Mouse (Mus musculus): ENCODE measurements around the gene Slc43a1. TPM values are rescaled to one million over a fixed set of nuclear protein-coding genes. Genes with fewer than 3 reads are reported as not detected.
A peak's percentile ranks its signal among the peaks of the same experiment; 100 is the strongest.

The Slc43a1 gene
- polyA plus RNA-seq, 1 experiment, result 8.7 TPM

DNA sequence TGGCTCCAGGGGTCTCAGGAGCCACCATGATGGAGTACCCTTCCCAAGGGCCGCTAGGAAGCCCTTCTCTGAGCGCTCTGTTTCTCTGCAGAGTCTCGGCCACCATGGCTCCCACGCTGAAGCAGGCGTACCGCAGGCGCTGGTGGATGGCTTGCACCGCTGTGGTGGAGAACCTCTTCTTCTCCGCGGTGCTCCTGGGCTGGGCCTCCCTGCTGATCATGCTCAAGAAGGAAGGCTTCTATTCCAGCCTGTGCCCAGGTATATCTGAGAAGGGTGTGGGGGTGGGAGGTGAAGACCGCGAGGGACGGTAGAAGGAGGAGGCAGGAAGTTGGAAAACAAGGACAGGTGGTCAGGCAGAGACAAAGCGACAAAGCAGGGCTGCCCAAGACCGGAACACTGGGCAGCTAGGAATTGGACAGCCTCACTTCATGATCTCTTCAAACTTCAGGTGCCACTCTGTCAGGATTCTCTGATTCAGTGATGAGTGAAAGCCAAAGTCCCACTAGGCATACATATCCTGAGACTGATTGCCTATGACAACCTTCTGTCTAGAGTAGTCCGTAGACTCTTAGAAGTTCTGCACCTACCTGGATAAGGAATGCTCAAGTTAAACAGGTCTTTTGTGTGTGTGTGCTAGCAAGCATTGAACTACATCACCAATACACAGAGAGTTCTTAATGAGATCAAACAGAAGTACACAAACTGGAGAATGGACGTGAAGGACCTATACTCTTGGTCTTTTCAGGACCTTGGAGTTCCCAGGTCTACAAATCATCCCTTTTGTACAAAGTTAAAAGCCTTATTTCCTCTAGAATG, 2.3 kb downstream of the Slc43a1 start:
- peak overlapping the region; percentile 64 for H3K4me3 ChIP-seq (ENCODE audit: insufficient read depth, low read length)
- H3K4me1 ChIP-seq (ENCODE audit: control insufficient read depth, insufficient read depth, low read length), result no peaks in the 10 kb centered on the region
- H3K27ac ChIP-seq (ENCODE audit: insufficient read depth, low read length), result no peak overlapping the region
- TF ChIP-seq POLR2A (IDR thresholded peaks at IDR 0.05; ENCODE audit: low read depth, low read length) (no peak), CTCF (IDR thresholded peaks at IDR 0.05; ENCODE audit: borderline replicate concordance, insufficient read depth, low read length) (no peak)

DNA sequence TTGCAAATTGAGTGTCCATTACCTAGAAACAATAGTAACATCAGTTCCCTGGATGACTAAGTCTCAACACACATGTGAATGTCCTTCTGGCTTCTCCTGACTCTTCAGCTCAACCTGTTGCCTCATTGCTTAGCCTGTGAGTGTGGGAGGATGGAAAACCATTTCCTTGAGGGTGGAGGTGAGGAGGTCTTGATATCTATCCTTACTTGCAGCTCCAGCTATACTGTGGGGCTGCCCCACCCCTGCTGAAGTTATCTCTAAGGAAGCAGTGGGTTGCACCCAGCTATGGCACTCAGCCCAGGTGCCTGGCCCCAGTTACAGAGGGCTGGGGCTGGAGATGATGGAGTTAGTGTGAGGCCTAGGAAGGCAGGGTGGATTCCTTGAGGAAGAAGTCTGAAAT, 3.3 kb downstream of the Slc43a1 start:
- TF ChIP-seq CTCF (IDR thresholded peaks at IDR 0.05; ENCODE audit: borderline replicate concordance, insufficient read depth, low read length), result no peak
- no peak for TF ChIP-seq POLR2A (IDR thresholded peaks at IDR 0.05; ENCODE audit: low read depth, low read length)
- Histone ChIP-seq H3K27ac (ENCODE audit: insufficient read depth, low read length) (no peak overlapping the region), H3K4me1 (ENCODE audit: control insufficient read depth, insufficient read depth, low read length) (no peaks in the 10 kb centered on the region), H3K4me3 (ENCODE audit: insufficient read depth, low read length) (no peak overlapping the region)

DNA sequence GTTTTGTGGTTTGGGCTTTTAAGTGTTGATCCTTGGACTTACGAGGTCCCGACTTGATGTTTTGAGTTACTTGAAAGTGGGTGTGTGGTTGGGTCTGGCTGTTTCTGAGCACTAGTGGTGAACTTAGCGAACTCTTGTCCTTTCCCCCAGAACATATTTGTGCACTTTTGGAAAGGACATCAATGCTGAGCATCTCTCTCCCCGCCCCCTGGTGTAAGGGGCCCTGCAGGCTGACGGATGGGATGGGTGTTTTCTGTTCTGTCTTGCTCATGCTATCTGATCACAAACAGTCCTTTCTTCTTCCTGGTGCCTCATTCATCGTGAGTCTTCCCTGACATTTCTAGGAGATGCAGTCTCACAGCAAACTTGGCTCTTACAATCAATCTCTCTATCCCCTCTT, 5.0 kb downstream of the Slc43a1 start:
- no peaks in the 10 kb centered on the region for H3K4me1 ChIP-seq (ENCODE audit: control insufficient read depth, insufficient read depth, low read length)
- TF ChIP-seq CTCF (IDR thresholded peaks at IDR 0.05; ENCODE audit: borderline replicate concordance, insufficient read depth, low read length), result no peak
- no peak for TF ChIP-seq POLR2A (IDR thresholded peaks at IDR 0.05; ENCODE audit: low read depth, low read length)
- H3K4me3 ChIP-seq (ENCODE audit: insufficient read depth, low read length), result no peak overlapping the region
- H3K27ac ChIP-seq (ENCODE audit: insufficient read depth, low read length), result no peak overlapping the region

DNA sequence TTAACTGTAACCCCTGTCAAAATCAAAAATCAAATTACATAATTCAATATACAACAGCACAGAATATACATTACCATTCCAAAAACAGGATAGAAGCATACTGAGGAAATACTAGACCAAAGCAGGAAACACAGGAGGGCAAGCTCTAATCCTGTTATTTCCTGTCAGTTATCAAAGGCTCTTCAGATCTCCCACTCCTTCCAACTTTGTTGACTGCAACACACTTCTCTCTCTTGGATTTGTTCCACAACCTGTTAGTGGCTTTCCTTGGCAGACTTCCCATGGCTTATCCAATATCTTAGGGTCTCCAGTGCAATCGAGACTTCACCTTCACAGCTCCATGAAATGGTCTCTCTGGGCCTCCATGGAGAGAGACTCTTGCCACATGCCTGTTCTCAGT, 6.6 kb downstream of the Slc43a1 start:
- no peak overlapping the region for H3K27ac ChIP-seq (ENCODE audit: insufficient read depth, low read length)
- no peak for TF ChIP-seq CTCF (IDR thresholded peaks at IDR 0.05; ENCODE audit: borderline replicate concordance, insufficient read depth, low read length)
- no peak for TF ChIP-seq POLR2A (IDR thresholded peaks at IDR 0.05; ENCODE audit: low read depth, low read length)
- no peak overlapping the region for H3K4me3 ChIP-seq (ENCODE audit: insufficient read depth, low read length)
- H3K4me1 ChIP-seq (ENCODE audit: control insufficient read depth, insufficient read depth, low read length), result no peaks in the 10 kb centered on the region

DNA sequence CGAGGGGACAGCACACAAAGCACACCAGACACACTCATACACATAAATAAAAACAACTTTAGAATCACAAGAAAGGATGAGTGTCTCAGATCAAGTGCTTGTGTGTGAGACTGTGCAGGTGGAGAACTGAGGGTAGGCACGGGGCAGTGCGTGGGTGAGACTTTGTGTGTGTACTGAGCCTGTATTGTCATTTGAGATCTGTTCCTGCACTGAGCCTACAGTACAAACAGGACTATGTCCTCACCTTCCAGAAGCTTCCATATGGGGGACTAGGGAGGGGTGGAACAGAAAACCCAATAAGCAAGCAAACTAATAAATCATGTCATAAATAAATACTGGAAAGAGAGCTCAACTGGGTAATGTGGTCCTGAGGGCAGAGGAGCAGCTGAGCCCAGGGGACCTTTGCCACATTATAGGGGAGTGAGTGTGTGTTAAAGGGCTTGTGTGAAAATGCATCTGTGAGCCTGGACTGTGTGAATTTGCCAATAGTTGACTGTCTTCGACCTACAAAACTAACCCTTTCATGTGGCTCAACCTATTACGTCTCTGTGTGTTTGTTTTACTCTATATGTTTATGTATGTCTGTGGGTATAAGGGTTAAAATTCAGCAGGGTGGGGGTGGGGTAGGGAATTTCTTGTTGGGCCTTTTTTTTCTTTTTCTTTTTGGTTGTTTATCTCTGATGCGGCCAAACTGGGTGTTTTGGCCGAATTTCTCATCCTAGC, 11.9 kb downstream of the Slc43a1 start:
- no peak overlapping the region for H3K27ac ChIP-seq (ENCODE audit: insufficient read depth, low read length)
- TF ChIP-seq POLR2A (IDR thresholded peaks at IDR 0.05; ENCODE audit: low read depth, low read length) (no peak), CTCF (IDR thresholded peaks at IDR 0.05; ENCODE audit: borderline replicate concordance, insufficient read depth, low read length) (no peak)
- no peak overlapping the region for H3K4me3 ChIP-seq (ENCODE audit: insufficient read depth, low read length)
- no peaks in the 10 kb centered on the region for H3K4me1 ChIP-seq (ENCODE audit: control insufficient read depth, insufficient read depth, low read length)

DNA sequence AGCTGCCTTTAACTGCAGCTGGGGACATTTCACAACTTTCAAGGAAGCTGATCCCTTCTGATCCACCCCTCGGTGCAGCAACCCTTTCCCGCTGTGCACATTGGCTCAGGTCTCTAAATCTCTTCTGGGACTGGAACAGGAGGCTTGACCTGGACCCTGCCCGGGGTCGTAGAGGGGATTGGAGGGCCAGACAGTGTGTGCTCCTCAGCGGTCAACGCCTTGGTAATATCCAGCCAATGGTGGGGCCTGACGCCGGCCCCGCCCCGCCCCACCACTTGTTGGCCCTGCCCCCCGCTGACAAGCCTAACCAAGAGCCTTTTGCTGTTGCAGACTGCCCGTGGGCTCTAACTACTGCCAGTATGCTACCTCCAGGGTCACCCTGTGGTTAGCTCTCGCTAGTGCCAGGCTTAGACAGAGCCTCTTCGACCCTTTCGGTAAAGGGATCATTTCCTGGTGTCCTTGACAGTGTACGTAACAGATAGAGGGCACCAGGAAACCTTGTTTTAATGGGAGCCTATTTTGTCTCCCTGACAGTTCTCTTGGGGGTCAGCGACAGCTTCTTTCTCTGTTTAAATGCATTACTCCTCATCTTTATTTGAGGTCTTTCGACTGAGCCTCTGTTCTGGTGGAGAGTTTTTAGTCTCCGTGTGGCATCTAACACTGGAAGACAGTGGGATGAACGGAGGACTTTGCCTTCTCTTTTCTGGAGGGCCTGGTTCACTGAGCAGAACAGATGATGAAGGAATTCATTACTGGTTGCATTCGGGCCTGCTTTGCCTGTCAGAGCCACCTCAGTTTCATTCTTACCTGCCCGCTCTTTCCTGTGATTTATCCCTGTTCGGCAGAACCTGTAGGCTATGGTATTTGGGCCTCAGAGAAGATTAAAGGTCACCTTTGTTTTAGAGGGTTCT, 12.7 kb downstream of the Slc43a1 start:
- no peak overlapping the region for H3K27ac ChIP-seq (ENCODE audit: insufficient read depth, low read length)
- H3K4me1 ChIP-seq (ENCODE audit: control insufficient read depth, insufficient read depth, low read length), result no peaks in the 10 kb centered on the region
- TF ChIP-seq POLR2A (IDR thresholded peaks at IDR 0.05; ENCODE audit: low read depth, low read length) (no peak), CTCF (IDR thresholded peaks at IDR 0.05; ENCODE audit: borderline replicate concordance, insufficient read depth, low read length) (no peak)
- H3K4me3 ChIP-seq (ENCODE audit: insufficient read depth, low read length), result no peak overlapping the region

DNA sequence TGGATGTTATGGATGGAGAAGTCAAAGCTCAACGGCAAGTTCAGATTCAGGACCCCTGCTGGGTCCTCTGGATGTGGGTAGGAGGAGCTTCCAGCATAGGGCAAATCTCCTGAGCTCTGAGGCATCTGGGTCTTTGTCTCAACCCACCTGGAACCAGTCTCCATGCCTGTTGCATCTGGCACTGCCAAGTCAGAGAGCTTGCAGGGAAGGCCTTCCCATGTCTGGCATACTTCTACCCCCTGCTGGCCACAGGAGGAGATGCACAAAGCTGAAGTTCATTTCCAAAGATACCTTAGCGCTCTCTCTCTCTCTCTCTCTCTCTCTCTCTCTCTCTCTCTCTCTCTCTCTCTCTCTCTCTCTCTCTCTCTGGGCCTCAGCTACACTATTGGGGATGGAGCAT, 17.1 kb downstream of the Slc43a1 start:
- 0 out of 2 replicates have a peak, but pooled peaks cover 3% of the 10 kb centered on the region for H3K4me1 ChIP-seq (ENCODE audit: control insufficient read depth, insufficient read depth, low read length)
- no peak overlapping the region for H3K27ac ChIP-seq (ENCODE audit: insufficient read depth, low read length)
- TF ChIP-seq POLR2A (IDR thresholded peaks at IDR 0.05; ENCODE audit: low read depth, low read length) (no peak), CTCF (IDR thresholded peaks at IDR 0.05; ENCODE audit: borderline replicate concordance, insufficient read depth, low read length) (peak; percentile 80; the same call in 1 of the 2 replicates)
- H3K4me3 ChIP-seq (ENCODE audit: insufficient read depth, low read length), result no peak overlapping the region

DNA sequence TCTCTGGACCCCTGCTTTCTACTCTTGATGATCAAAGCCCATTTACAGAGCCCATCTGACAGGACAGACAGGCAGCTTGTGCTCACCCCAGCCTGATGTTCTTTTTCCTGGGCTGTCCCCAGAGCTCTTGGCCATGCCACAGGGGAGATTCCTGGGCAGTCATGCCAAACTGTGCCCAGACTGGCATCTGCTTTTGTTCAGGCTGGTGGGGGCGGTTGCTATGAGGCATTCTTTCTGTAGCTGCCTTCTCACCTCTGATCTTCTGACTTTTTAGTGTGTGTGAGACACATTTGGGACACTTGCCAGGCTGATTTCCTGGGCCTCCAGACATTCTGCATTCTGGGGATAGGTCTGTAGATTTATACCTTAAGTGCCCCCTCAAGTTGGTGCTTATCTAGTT, 19.9 kb downstream of the Slc43a1 start:
- Histone ChIP-seq H3K27ac (ENCODE audit: insufficient read depth, low read length) (no peak overlapping the region), H3K4me1 (ENCODE audit: control insufficient read depth, insufficient read depth, low read length) (0 out of 2 replicates have a peak, but pooled peaks cover 3% of the 10 kb centered on the region), H3K4me3 (ENCODE audit: insufficient read depth, low read length) (no peak overlapping the region)
- no peak for TF ChIP-seq POLR2A (IDR thresholded peaks at IDR 0.05; ENCODE audit: low read depth, low read length)
- TF ChIP-seq CTCF (IDR thresholded peaks at IDR 0.05; ENCODE audit: borderline replicate concordance, insufficient read depth, low read length), result no peak

DNA sequence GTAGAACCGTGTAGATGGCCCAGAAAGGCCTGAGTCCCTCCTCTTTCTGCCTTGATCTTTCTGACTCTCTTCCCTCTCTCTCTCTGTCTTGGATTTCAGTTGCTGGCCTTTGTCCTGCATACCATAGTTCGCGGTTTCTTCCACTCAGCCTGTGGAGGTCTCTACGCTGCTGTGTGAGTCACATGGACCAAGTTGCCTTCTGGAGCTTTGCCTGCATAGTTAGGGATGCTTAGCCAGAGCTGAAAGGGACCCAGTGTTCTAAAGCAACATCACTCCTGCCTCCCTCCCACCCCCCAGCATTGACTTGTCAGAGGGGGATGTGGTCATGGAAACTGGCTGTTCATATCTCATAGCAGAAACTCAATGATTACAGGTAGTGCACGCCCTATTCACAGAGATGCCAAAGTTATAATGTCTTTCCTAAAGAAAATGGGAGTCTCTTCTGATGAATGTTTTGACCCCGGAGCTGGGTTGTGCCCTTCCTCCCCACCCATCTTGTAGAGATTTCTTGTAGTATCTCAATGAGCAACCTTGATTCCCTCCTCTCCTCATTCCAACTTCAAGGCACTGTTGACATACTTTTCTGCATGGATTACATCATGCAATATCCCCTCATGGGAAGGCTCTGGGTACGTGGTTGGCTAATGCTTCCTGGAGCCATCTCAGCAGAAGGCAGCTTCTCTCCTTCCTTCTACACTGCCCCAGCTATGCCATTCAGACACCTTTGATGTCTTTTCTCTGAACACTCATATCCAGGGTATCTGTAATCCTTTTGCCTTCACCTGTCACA, 21.5 kb downstream of the Slc43a1 start:
- TF ChIP-seq CTCF (IDR thresholded peaks at IDR 0.05; ENCODE audit: borderline replicate concordance, insufficient read depth, low read length) (no peak), POLR2A (IDR thresholded peaks at IDR 0.05; ENCODE audit: low read depth, low read length) (no peak)
- Histone ChIP-seq H3K4me3 (ENCODE audit: insufficient read depth, low read length) (no peak overlapping the region), H3K27ac (ENCODE audit: insufficient read depth, low read length) (peak overlapping the region; percentile 35), H3K4me1 (ENCODE audit: control insufficient read depth, insufficient read depth, low read length) (0 out of 2 replicates have a peak, but pooled peaks cover 3% of the 10 kb centered on the region)
